Mouse (Mus musculus) liver, embryonic 14.5 days (tissue): ENCODE data around the gene Vtn.

Experiments used
- CTCF ChIP-seq: IDR thresholded peaks from 2 replicates; pipeline ENCODE4 v1.5.1; 2016; ENCODE audit warnings: antibody characterized with exemption, low read depth, control low read depth
- EP300 ChIP-seq: IDR thresholded peaks from 2 replicates; pipeline ENCODE4 v1.6.1; 2016; ENCODE audit warnings: antibody characterized with exemption, low read depth

- TF ChIP-seq CTCF (no peak), EP300 (no peak)
Observed at GRCm38 (mm10) chr11:78513106-78513790, 14.4 kb downstream of the Vtn start.
